Mouse (Mus musculus): ENCODE measurements around the gene Acvr1b. TPM values are rescaled to one million over a fixed set of nuclear protein-coding genes. Genes with fewer than 3 reads are reported as not detected.

Gene Acvr1b
- polyA plus RNA-seq, 1 experiment from 2014 or later = 1.6 TPM

- no peak overlapping the region for H3K4me2 ChIP-seq
- H3K9ac ChIP-seq = no peak overlapping the region
- H3K27me3 ChIP-seq = peaks cover 20% of the 10 kb centered on the region
- H3K4me3 ChIP-seq (replicated peaks) = no peak overlapping the region
- H3K9me3 ChIP-seq (replicated peaks) = no peaks in the 10 kb centered on the region
- H3K36me3 ChIP-seq (replicated peaks) = no peaks in the 10 kb centered on the region
- peaks cover 36% of the 10 kb centered on the region for H3K4me1 ChIP-seq (replicated peaks)
- ATAC-seq (ENCODE audit: insufficient read depth) = no peak
- 44% methylated on average over 8 of the region's 8 CpGs for WGBS (ENCODE audit: insufficient replicate concordance)
- no peak overlapping the region for H3K27ac ChIP-seq (replicated peaks)
These were observed 68.8 kb downstream of the Acvr1b start for GRCm38 (mm10) chr15:101242645-101243044.

GRCm38 (mm10) chr15:101244012-101244411 is 70.1 kb downstream of the Acvr1b start:
- 17% methylated on average over 3 of the region's 3 CpGs for WGBS (ENCODE audit: insufficient replicate concordance)
- Histone ChIP-seq H3K9me3 (replicated peaks) (no peaks in the 10 kb centered on the region), H3K36me3 (replicated peaks) (no peaks in the 10 kb centered on the region), H3K4me2 (no peak overlapping the region), H3K4me1 (replicated peaks) (peaks cover 42% of the 10 kb centered on the region), H3K4me3 (replicated peaks) (no peak overlapping the region), H3K27me3 (peaks cover 8% of the 10 kb centered on the region), H3K27ac (replicated peaks) (peak overlapping the region; percentile 55; the same call in 1 of the 2 replicates), H3K9ac (no peak overlapping the region)
- no peak for ATAC-seq (ENCODE audit: insufficient read depth)

GRCm38 (mm10) chr15:101246231-101247154 is 72.6 kb downstream of the Acvr1b start:
- peak overlapping the region; percentile 43 for H3K4me3 ChIP-seq (replicated peaks)
- peak overlapping the region; percentile 37; the same call in 1 of the 2 replicates for H3K9ac ChIP-seq
- H3K9me3 ChIP-seq (replicated peaks) = no peaks in the 10 kb centered on the region
- ATAC-seq (ENCODE audit: insufficient read depth) = peak; percentile 98
- H3K27ac ChIP-seq (replicated peaks) = peak overlapping the region; percentile 82
- H3K27me3 ChIP-seq = peaks cover 5% of the 10 kb centered on the region; the same call in 1 of the 2 replicates
- no peaks in the 10 kb centered on the region for H3K36me3 ChIP-seq (replicated peaks)
- H3K4me2 ChIP-seq = peak overlapping the region; percentile 70
- H3K4me1 ChIP-seq (replicated peaks) = peaks cover 33% of the 10 kb centered on the region
- 2% methylated on average over 56 of the region's 56 CpGs for WGBS (ENCODE audit: insufficient replicate concordance)

GRCm38 (mm10) chr15:101247155-101247498 is 73.3 kb downstream of the Acvr1b start:
- Histone ChIP-seq H3K27ac (replicated peaks) (peak overlapping the region; percentile 82), H3K27me3 (peaks cover 10% of the 10 kb centered on the region; the same call in 1 of the 2 replicates), H3K36me3 (replicated peaks) (no peaks in the 10 kb centered on the region), H3K4me3 (replicated peaks) (no peak overlapping the region), H3K4me1 (replicated peaks) (peaks cover 33% of the 10 kb centered on the region), H3K9me3 (replicated peaks) (no peaks in the 10 kb centered on the region), H3K9ac (no peak overlapping the region), H3K4me2 (no peak overlapping the region)
- ATAC-seq (ENCODE audit: insufficient read depth) = no peak
- 58% methylated on average over 1 of the region's 1 CpGs for WGBS (ENCODE audit: insufficient replicate concordance)

GRCm38 (mm10) chr15:101248029-101248710 is 74.3 kb downstream of the Acvr1b start:
- H3K9me3 ChIP-seq (replicated peaks) = no peaks in the 10 kb centered on the region
- H3K36me3 ChIP-seq (replicated peaks) = no peaks in the 10 kb centered on the region
- H3K9ac ChIP-seq = no peak overlapping the region
- H3K27me3 ChIP-seq = peaks cover 20% of the 10 kb centered on the region
- no peak overlapping the region for H3K4me3 ChIP-seq (replicated peaks)
- peaks cover 33% of the 10 kb centered on the region for H3K4me1 ChIP-seq (replicated peaks)
- no peak overlapping the region; the same call in 1 of the 2 replicates for H3K27ac ChIP-seq (replicated peaks)
- ATAC-seq (ENCODE audit: insufficient read depth) = no peak
- 30% methylated on average over 5 of the region's 5 CpGs for WGBS (ENCODE audit: insufficient replicate concordance)
- no peak overlapping the region for H3K4me2 ChIP-seq

DNA sequence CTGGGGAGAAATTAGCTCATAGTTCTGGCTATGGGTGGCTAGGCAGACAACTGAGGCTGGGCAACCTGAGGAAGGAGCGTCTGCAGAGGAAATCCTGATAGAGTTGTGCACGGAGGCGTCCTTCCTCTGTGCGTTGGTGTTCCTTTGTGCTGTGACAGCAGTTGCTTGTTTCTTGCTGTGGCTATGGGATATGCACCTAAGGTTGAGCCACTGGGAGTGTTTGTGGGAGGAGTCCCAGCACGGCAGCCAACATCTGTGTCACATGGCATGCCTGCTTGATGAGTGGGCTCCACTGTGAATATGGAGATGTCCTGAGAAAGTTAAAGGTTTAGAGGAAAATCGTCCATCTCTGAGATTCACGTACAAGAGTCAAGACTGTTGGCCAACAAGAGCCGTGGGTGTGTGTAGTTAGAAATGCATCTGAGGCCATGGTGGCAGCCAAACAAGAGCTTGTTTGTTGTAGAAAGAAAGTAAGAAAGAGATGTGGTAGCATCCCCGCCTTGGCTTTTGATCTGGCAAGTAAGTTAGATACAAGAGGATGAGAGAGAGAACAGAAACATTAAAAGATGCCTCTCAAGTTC is 76.4 kb downstream of the Acvr1b start:
- Histone ChIP-seq H3K36me3 (replicated peaks) (no peaks in the 10 kb centered on the region), H3K27ac (replicated peaks) (no peak overlapping the region), H3K27me3 (peaks cover 40% of the 10 kb centered on the region), H3K4me2 (no peak overlapping the region), H3K9ac (no peak overlapping the region), H3K4me3 (replicated peaks) (no peak overlapping the region), H3K4me1 (replicated peaks) (peaks cover 38% of the 10 kb centered on the region), H3K9me3 (replicated peaks) (no peaks in the 10 kb centered on the region)
- ATAC-seq (ENCODE audit: insufficient read depth) = no peak
- WGBS (ENCODE audit: insufficient replicate concordance) = 39% methylated on average over 9 of the region's 9 CpGs

DNA sequence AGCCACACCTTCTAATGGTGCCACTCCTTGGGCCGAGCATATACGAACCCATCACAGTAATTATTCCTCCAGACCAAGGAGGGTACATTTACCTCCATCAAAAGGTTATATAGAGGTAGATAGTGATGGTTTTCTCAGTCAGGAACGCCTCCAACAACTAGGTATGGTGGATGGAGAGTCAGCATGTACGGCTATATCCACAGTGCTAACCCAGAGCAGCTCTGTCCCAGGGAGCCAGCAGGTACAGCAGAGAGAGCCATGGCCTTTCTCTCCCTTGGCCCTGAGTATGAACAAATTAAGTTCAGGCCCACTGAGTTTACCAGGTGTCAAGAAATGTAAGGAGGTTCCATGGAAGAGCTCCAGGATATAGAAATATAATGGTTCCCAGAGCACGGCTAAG is 78.1 kb downstream of the Acvr1b start:
- H3K4me3 ChIP-seq (replicated peaks) = no peak overlapping the region

GRCm38 (mm10) chr15:101252614-101253013 is 78.7 kb downstream of the Acvr1b start:
- Histone ChIP-seq H3K27ac (replicated peaks) (no peak overlapping the region), H3K4me1 (replicated peaks) (peaks cover 17% of the 10 kb centered on the region), H3K9me3 (replicated peaks) (no peaks in the 10 kb centered on the region), H3K4me3 (replicated peaks) (no peak overlapping the region), H3K36me3 (replicated peaks) (no peaks in the 10 kb centered on the region), H3K9ac (no peak overlapping the region), H3K4me2 (no peak overlapping the region), H3K27me3 (peaks cover 43% of the 10 kb centered on the region)
- no peak for ATAC-seq (ENCODE audit: insufficient read depth)
- 48% methylated on average over 6 of the region's 6 CpGs for WGBS (ENCODE audit: insufficient replicate concordance)

More for the DNA sequence above, 78.1 kb downstream of the Acvr1b start:
- Histone ChIP-seq H3K4me1 (replicated peaks) (peaks cover 22% of the 10 kb centered on the region), H3K36me3 (replicated peaks) (no peaks in the 10 kb centered on the region), H3K9me3 (replicated peaks) (no peaks in the 10 kb centered on the region), H3K4me2 (no peak overlapping the region), H3K27ac (replicated peaks) (no peak overlapping the region), H3K9ac (no peak overlapping the region), H3K27me3 (peaks cover 43% of the 10 kb centered on the region)
- ATAC-seq (ENCODE audit: insufficient read depth) = no peak
- WGBS (ENCODE audit: insufficient replicate concordance) = 63% methylated on average over 5 of the region's 5 CpGs

GRCm38 (mm10) chr15:101253563-101253885 is 79.7 kb downstream of the Acvr1b start:
- no peak for ATAC-seq (ENCODE audit: insufficient read depth)
- H3K27me3 ChIP-seq = peaks cover 43% of the 10 kb centered on the region
- WGBS (ENCODE audit: insufficient replicate concordance) = 23% methylated on average over 3 of the region's 3 CpGs
- H3K9ac ChIP-seq = no peak overlapping the region
- no peaks in the 10 kb centered on the region for H3K36me3 ChIP-seq (replicated peaks)
- H3K27ac ChIP-seq (replicated peaks) = no peak overlapping the region
- H3K4me1 ChIP-seq (replicated peaks) = peaks cover 10% of the 10 kb centered on the region
- H3K9me3 ChIP-seq (replicated peaks) = no peaks in the 10 kb centered on the region
- H3K4me3 ChIP-seq (replicated peaks) = peak overlapping the region; percentile 51
- peak overlapping the region; percentile 72 for H3K4me2 ChIP-seq

- Histone ChIP-seq H3K27ac (replicated peaks) (no peak within 1 kb of the TSS), H3K27me3 (peaks cover 43% of the 10 kb centered on the region), H3K9me3 (replicated peaks) (no peaks in the 10 kb centered on the region), H3K9ac (peak within 1 kb of the TSS; percentile 35; the same call in 1 of the 2 replicates), H3K36me3 (replicated peaks) (no peaks in the 10 kb centered on the region), H3K4me3 (replicated peaks) (peak within 1 kb of the TSS; percentile 51), H3K4me1 (replicated peaks) (peaks cover 10% of the 10 kb centered on the region), H3K4me2 (peak within 1 kb of the TSS; percentile 72)
- ATAC-seq (ENCODE audit: insufficient read depth) = peak; percentile 27; the same call in 1 of the 2 replicates
- whole genome bisulfite sequencing (ENCODE audit: insufficient replicate concordance) = 2% methylated on average over 76 of the region's 82 CpGs
These were observed 80.3 kb downstream of the Acvr1b start, which contains the start of gene Nr4a1 for GRCm38 (mm10) chr15:101253886-101254795. Gene Nr4a1 (plus strand): TSS chr15:101254269.
